Mouse (Mus musculus) gastrocnemius, postnatal 14 days (tissue): ENCODE measurements at regions not wholly inside any gene's neighbourhood (a gene's known extent, or its start where the extent isn't known, plus 50 kb on each side); places are given as distances from the start of the nearest gene placed in this dataset.
"Not testable (repeated sequence)": the region's sequence is repeated elsewhere in the genome, so short reads cannot be mapped to it uniquely, and the experiment has no call there.

Experiments
- DNase-seq: peaks from one replicate; pipeline ENCODE4 v3.0.0; 2021; ENCODE audit warnings: mixed read lengths
- intact Hi-C: fragments of 180-260 bp; cut with DNase I; formaldehyde crosslinking; loops from one replicate; pipeline ENCODE4 v1.15.1; 2025; ENCODE audit warnings: low total_unique reads

GRCm38 (mm10) chr14:83861736-83862135, 581.6 kb upstream of the Pcdh17 start:
- intact Hi-C loops, result no loop called here
- DNase-seq, result no peak

DNA sequence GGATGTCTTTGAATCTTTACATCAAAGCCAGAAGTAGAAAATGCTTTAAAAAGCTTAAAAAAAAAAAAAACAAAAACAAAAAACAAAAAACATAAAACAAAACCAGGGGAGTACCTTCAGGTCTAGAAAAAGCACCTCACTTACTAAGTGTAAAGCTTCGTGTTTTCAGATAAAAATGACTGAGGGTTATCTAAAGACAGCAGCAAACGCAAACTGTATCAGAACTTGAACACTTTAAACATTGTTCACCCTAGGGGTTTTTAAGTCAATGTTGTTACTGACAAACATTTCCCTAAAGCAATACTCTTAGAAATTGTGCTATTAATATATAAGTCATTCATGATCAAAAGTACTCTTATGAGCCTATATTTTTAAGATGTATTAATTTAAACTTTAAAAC, 580.7 kb upstream of the Pcdh17 start:
- intact Hi-C loops, result no loop called here
- no peak for DNase-seq

GRCm38 (mm10) chr14:83886393-83886792, 557.0 kb upstream of the Pcdh17 start:
- no peak for DNase-seq
- intact Hi-C loops, result no loop called here

- DNase-seq, intact Hi-C loops: not testable (repeated sequence)
Observed at GRCm38 (mm10) chr14:83900711-83901110, 542.7 kb upstream of the Pcdh17 start.

DNA sequence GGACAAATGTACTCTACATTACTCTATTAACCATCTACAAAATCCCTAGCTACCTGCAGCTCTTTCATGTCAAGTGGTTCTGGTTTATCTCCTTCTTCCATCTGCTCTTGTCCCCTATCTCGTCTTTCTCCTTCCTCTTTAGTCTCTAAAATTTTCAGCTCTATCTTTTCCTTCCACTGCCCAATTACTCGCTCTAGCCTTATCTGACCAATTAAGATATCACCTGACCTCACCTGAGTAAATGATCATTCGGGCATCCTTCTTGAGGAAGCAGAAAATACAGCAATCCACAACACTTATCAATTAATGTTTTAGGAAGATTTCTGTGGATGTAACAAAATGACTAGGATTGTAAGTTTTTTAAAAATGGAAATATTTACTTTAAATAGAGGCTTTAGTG, 500.3 kb upstream of the Pcdh17 start:
- no peak for DNase-seq
- intact Hi-C loops, result no loop called here

DNA sequence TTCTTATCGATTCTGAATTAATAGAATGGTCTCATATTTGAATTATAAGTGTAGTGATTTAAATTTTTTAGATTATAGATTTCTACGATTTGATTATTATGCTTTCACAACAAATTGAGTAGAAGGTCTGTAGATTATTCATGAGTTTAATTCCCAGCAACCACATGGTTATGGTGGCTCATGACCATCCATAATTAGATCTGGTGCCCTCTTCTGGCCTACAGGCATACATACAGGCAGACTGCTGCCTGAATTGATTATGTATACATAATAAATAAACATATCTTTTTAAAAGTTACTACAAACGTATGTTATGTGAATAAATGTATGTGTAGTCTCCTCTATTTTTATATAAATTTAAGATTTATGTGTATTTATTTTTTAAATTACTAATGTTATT, 499.2 kb upstream of the Pcdh17 start:
- intact Hi-C loops, result no loop called here
- DNase-seq, result no peak

- intact Hi-C loops, result no loop called here
- no peak for DNase-seq
Observed at GRCm38 (mm10) chr14:83949696-83950095, 493.7 kb upstream of the Pcdh17 start.

DNA sequence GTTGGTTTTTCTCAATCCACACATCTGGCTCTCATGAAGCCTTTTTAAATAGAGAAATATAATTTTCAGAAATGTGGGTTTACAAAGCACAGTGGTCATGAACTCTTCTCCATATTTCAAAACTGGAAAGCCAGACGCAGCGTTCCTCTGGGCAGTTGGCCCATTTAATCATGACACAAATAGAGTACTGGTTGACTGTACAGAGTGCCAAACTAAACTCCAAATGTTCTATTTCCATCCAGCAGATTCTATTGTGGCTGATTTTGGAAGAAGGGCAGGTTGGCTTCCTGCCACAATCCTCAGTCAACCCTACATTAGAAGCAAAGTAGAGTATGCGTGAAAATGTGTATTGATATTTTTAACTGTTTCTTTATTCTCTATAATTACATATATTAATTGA, 484.3 kb upstream of the Pcdh17 start:
- peak; percentile 8 for DNase-seq
- intact Hi-C loops, result no loop called here

DNA sequence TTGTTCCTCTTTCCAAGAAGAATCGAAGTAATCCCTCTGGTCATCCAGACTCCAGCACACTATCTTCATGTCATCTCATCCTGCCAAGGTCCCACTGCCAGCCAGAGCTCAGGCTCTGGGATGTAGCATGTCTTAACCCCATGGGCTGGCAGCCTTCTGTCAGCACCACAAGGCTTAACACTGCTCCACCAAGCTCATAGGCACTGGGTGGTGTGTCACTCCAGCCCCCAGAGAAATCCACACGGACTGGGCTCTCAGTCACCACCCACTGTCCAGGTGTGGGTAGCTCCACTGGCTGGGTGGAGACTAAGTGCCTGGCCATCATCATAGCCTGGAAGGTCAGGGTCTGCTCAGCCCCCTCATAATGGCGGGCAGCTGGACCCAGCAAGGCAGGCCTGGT, 459.8 kb upstream of the Pcdh17 start:
- DNase-seq, result no peak
- intact Hi-C loops, result no loop called here
